Comparison of ENCODE assay signal across 7 mouse cellular contexts in the genomic region with DNA sequence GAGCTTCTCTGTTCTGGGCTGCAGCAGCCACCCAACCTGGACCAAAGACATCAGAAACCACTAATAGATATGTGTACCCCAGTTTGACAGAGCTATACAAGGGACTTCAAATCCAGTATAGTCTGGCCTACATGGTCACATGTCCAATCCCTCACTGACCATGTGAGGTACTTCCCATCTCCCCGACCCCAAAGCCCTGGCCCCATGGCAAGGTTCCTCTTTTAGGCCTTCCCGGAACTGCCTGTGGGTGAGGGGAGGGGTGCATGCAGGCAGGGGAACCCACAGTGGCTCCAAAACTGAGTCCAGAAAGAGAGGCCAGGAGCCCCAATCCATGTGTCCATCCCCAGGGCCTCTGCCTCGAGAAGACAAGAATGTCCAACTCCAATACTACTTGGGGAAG. TPM values are rescaled to one million over a fixed set of nuclear protein-coding genes. Genes with fewer than 3 reads are reported as not detected.
DNase-seq lines count a peak whose midpoint lies in the region; ATAC-seq and TF ChIP-seq lines count a peak whose summit lies in the region.

No protein-coding gene starts in this region.

- WGBS in lung, adult 2 months = 51% methylated on average over 3 of the region's 3 CpGs
- 52% methylated on average over 3 of the region's 3 CpGs for WGBS in embryonic facial prominence, embryonic 14.5 days
- 60% methylated on average over 3 of the region's 3 CpGs for WGBS in limb, embryonic 14.5 days

- H3K4me3 ChIP-seq in lung, adult 2 months (replicated peaks; ENCODE audit: extremely low read depth, low read depth, low read length) = no peak overlapping the region
- H3K4me3 ChIP-seq in embryonic facial prominence, embryonic 14.5 days (ENCODE audit: low read depth, low read length) = no peak overlapping the region; the same call in 1 of the 2 replicates
- 0 out of 2 replicates have a peak overlapping the region, but pooled peaks have one; percentile 5 for H3K4me3 ChIP-seq in limb, embryonic 14.5 days (replicated peaks; ENCODE audit: low read length)

- H3K9ac ChIP-seq in embryonic facial prominence, embryonic 14.5 days (ENCODE audit: low read depth, low read length) = 0 out of 2 replicates have a peak overlapping the region, but pooled peaks have one; percentile 28
- peak overlapping the region; percentile 21; the same call in 1 of the 2 replicates for H3K9ac ChIP-seq in limb, embryonic 14.5 days (ENCODE audit: low read depth, low read length, severe bottlenecking)

- H3K27ac ChIP-seq in embryonic facial prominence, embryonic 14.5 days (replicated peaks; ENCODE audit: low read depth, low read length) = peak overlapping the region; percentile 87
- peak overlapping the region; percentile 83 for H3K27ac ChIP-seq in limb, embryonic 14.5 days (replicated peaks; ENCODE audit: low read depth, low read length)

- no peaks in the 10 kb centered on the region for H3K27me3 ChIP-seq in embryonic facial prominence, embryonic 14.5 days (replicated peaks; ENCODE audit: control insufficient read depth, insufficient read depth, low read length)
- no peaks in the 10 kb centered on the region for H3K27me3 ChIP-seq in limb, embryonic 14.5 days (ENCODE audit: control insufficient read depth, insufficient read depth, low read length)

- TF ChIP-seq CTCF in lung, adult 2 months (IDR thresholded peaks at IDR 0.05; ENCODE audit: insufficient read depth, low read length) = no peak

- peak overlapping the region; percentile 46 for H3K4me2 ChIP-seq in embryonic facial prominence, embryonic 14.5 days (ENCODE audit: low read depth, low read length)
- peak overlapping the region; percentile 42 for H3K4me2 ChIP-seq in limb, embryonic 14.5 days (replicated peaks; ENCODE audit: low read depth, low read length, severe bottlenecking)

- no peak for TF ChIP-seq POLR2A in lung, adult 2 months (IDR thresholded peaks at IDR 0.05; ENCODE audit: borderline replicate concordance, extremely low read depth, low read depth, low read length)
- no peak for TF ChIP-seq POLR2A in limb, embryonic 14.5 days (IDR thresholded peaks at IDR 0.05; ENCODE audit: borderline replicate concordance, extremely low read depth, insufficient read depth, insufficient read length)

- peaks cover 56% of the 10 kb centered on the region for H3K36me3 ChIP-seq in embryonic facial prominence, embryonic 14.5 days (ENCODE audit: control insufficient read depth, insufficient read depth, low read length)
- peaks cover 64% of the 10 kb centered on the region for H3K36me3 ChIP-seq in limb, embryonic 14.5 days (ENCODE audit: control insufficient read depth, insufficient read depth, low read length)

- no peak for ATAC-seq in embryonic facial prominence, embryonic 14.5 days (ENCODE audit: low read depth)
- ATAC-seq in limb, embryonic 14.5 days (ENCODE audit: low FRiP score, low read depth) = no peak
- ATAC-seq in activated CD4-positive, CD25-positive, alpha-beta regulatory T cell, adult 4 months = no peak

- no peaks in the 10 kb centered on the region for H3K9me3 ChIP-seq in embryonic facial prominence, embryonic 14.5 days (ENCODE audit: control insufficient read depth, low read length)
- no peaks in the 10 kb centered on the region for H3K9me3 ChIP-seq in limb, embryonic 14.5 days (ENCODE audit: control insufficient read depth, low read length)

- DNase-seq in lung, adult 18-20 months = peak; percentile 63 to 67
- DNase-seq in lung, adult 2 months = no peak
- DNase-seq in embryonic facial prominence, embryonic 14.5 days (ENCODE audit: low spot score) = no peak
- no peak for DNase-seq in limb, embryonic 14.5 days (ENCODE audit: low spot score)
- DNase-seq in spleen, postnatal 36 days (ENCODE audit: low spot score in 2 of 2) = peak; percentile 83 to 88
- no peak for DNase-seq in left cerebral cortex, adult 9 months (ENCODE audit: low spot score in 2 of 2)

- peaks cover 18% of the 10 kb centered on the region for H3K4me1 ChIP-seq in lung, adult 2 months (ENCODE audit: control insufficient read depth, insufficient read depth, low read length)
- H3K4me1 ChIP-seq in embryonic facial prominence, embryonic 14.5 days (ENCODE audit: control insufficient read depth, insufficient read depth, low read length) = peaks cover 36% of the 10 kb centered on the region
- peaks cover 33% of the 10 kb centered on the region for H3K4me1 ChIP-seq in limb, embryonic 14.5 days (ENCODE audit: control insufficient read depth, insufficient read depth, low read length)

RNA-seq across cellular contexts. Expression of a gene that starts 6.8 kb away (rescaled TPM):
- 117 and 127 TPM in 2 replicates for polyA plus RNA-seq in lung, adult 2 months (2012; rRNA removed)
- polyA plus RNA-seq in embryonic facial prominence, embryonic 14.5 days (2014; fragmentation: Nextera tagmentation; extraction: Ambion mirVana) = 47.5 and 50.5 TPM in 2 replicates
- 118 and 180 TPM in 2 replicates for polyA plus RNA-seq in limb, embryonic 14.5 days (2012; rRNA removed)
- polyA plus RNA-seq in limb, embryonic 14.5 days (2014; fragmentation: Nextera tagmentation; extraction: Ambion mirVana) = 57.5 and 66.3 TPM in 2 replicates
- polyA plus RNA-seq in activated CD4-positive, CD25-positive, alpha-beta regulatory T cell, adult 4 months (2017; shearing (Covaris generic)) = 1 to 10 TPM; 5.2 to 5.6 TPM

RNA-seq across cellular contexts. Expression of a gene that starts 35.0 kb away (rescaled TPM):
- 141 and 163 TPM in 2 replicates for polyA plus RNA-seq in lung, adult 2 months (2012; rRNA removed)
- 24.6 and 27.9 TPM in 2 replicates for polyA plus RNA-seq in embryonic facial prominence, embryonic 14.5 days (2014; fragmentation: Nextera tagmentation; extraction: Ambion mirVana)
- polyA plus RNA-seq in limb, embryonic 14.5 days (2012; rRNA removed) = 38.9 and 48.2 TPM in 2 replicates
- polyA plus RNA-seq in limb, embryonic 14.5 days (2014; fragmentation: Nextera tagmentation; extraction: Ambion mirVana) = 19.2 and 21.4 TPM in 2 replicates
- 10 to 100 TPM; 33.9 to 35.5 TPM for polyA plus RNA-seq in activated CD4-positive, CD25-positive, alpha-beta regulatory T cell, adult 4 months (2017; shearing (Covaris generic))

Comparison
In these comparisons a context has a peak if more than half of its experiments do, and no peak if none do; other contexts are left out.
1. DNase-seq: peak in lung, adult 18-20 months (2 of 2) and spleen, postnatal 36 days (2 of 2); none in lung, adult 2 months (single experiment), embryonic facial prominence, embryonic 14.5 days (single experiment), limb, embryonic 14.5 days (single experiment) and left cerebral cortex, adult 9 months (0 of 2).